Mouse (Mus musculus): ENCODE measurements at regions not wholly inside any gene's neighbourhood (a gene's known extent, or its start where the extent isn't known, plus 50 kb on each side); places are given as distances from the start of the nearest gene placed in this dataset.
A peak's percentile ranks its signal among the peaks of the same experiment; 100 is the strongest.

DNA sequence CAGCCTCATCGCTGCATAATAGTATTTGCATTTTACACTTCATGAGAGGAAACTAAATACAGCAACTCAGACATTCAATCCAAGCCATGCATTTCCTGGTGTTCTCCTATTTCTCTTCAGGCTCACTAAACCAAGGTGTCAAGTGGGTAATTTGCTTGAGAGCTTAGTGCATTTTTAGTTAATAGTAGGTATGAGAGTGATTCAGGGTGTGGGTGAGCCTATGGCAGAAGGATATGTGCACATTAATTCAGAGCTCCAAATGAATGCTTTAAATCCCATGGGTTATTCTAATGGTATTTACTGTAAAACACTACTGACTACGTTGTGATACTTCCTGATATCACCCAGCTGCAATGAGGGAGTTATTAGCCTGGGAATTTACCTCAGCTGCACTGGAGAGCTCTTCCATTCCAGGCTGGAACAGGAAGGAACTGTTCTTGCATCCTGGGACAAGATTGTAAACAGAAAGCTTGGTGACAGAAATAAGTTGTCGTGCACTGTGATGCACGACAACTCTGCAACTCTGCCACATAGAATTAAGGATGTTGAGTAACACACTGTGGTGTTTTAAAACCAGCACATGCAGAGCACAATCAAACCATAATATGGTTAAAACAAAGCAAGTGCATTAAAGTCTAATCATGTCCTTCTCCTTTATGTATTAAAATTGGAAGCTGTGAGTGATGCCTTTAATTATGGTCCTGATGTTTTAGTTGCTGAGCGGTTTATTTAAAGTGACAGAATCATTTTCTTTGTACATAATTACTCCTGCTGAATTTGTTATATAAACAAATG lies 170.4 kb upstream of the Setmar start:
- DNase-seq (ENCODE audit: low spot score in 2 of 2), result no peak

DNA sequence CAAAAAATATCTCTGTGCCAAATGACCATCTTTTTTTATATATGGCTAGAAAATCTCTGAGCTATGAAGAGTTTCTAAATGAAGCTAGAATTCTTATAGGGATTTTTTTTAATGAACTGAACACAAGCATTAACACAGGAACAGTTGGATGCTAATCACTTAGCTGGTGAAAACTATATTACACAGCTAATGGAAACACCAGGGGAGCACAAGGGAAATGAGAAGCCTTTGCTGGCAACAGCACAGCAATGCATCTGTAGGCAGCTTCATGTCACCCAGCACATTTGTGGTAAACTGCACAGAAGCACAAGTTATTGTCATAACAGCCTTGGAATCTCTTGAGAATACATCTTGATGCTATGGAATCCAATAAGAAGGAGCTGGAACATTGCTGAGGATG lies 154.3 kb upstream of the Setmar start:
- DNase-seq (ENCODE audit: low spot score in 2 of 2), result no peak

DNA sequence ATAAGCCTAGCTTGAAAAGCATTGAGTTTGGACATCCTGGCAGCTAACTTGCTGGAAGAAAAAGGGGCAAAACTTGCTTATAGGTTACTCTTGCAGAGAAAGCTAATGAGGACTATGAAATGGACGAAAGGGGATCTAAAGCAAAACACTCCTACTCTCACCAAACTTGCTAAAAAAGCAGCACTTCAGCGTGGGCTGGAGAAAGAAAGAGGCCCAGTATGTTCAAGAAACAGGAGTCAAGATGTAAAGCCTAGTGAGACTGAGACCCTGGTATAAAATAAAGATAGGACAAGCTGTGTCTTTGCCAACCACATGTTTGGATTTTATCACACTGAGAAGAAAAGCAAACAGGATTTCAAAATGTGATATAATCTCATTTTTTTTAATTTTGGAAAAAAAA lies 153.5 kb upstream of the Setmar start:
- no peak for DNase-seq (ENCODE audit: low spot score in 2 of 2)

DNA sequence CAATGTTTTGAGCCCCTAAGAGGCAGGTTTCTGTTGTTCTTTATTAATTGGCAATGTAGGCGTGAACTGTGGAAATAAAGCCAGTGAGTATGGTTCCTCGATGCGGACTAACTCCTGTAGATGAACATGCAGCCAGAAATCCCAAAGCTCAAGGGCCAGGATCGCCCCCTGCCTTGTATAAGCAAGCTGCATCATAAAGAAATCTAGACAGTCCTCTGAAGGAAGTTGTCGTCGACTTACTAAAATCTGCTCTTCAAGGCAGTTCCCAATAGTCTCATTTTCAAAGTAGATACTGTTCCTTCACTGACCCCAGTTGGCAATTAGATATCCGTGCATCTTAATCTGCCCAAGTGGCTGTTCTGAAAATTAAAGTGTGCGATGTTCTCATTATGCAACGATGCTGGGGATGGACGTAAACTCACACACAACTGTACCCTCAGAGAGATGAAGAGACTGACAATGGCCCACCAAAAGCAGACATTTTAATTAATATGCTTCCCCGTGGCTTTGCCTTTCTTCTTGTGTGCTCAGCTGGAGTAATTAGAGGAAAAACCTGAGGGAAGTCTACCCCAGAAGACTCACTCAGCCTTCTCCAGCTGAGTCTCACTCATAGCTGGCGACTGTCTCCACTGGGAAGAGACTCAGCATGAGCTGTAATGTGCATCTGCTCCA lies 141.2 kb upstream of the Setmar start:
- no peak for DNase-seq (ENCODE audit: low spot score in 2 of 2)

DNA sequence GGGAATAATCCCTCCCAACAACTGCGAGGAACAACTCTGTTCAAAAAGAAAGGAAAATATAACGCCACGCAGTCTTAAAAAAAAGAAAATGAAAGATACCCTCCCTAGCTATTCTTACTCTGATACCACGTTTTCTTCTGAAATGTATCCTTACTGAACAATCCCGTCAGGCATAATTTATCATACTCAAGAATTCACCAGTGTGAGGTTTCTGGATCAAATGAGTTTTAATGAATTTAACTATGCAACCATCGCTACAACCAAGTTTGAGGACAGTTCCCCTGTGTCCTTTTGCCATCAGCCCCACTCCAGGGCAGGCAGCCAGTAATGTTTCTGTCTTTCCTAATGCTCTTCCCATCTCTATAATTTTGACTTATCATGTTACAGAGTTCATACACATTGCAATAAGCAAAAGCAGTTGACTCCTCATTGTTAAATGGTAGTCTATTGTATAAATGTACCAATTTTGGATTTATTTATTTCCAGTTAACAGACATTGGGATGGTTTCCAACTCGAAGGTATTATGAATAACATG lies 140.6 kb upstream of the Setmar start:
- DNase-seq (ENCODE audit: low spot score in 2 of 2), result no peak

DNA sequence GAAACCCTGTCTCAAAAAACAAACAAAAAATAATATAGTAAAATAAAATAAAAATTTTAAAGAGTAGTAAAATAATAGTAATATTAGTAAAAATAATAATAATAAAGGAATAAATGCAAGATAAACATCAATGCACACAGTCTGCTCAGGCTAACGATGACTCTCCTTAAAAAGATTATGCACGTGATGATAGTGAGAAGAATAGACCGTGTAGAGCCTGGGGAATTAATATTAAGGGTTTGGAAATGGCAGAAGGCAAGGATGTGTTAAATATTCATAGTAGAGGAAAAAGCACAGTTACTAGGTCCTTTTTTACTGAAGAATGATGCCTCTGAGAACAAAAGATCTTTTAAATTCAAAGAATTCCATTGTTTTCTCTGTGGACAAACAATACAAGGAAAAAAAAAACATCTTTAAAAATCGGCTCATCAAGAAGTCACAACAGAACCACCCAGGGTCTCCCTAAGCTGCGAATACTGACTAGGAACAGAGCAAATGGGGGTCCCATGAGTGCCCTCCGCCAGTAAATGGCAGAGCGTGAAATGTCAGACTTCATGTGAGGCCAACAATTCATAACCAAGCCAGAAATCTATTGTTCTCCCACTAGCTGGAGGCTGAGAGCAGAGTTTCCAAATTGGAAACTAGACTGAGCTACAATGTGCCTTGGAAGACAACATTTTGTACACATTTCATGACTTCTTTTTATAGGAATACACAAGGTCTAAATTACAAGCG lies 134.2 kb upstream of the Setmar start:
- no peak for DNase-seq (ENCODE audit: low spot score in 2 of 2)

DNA sequence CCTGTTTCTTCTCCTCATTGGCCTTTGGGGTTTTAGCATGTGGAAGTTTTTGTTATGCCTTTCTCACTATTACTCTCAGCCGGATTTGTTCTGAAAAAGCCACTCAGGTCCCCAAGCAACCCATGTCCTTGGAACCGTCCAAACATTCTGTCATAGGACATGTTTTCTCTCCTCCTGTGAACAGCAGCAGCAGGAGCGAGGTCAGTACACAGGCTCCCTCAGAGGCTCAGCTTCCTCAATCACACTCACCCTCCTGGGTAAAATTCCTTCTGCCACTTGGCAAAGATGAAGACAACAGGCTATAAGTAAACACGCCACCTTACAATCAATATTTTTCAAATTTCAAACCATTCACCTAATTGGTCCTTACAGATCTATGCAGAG lies 133.7 kb upstream of the Setmar start:
- DNase-seq (ENCODE audit: low spot score in 2 of 2), result no peak

DNA sequence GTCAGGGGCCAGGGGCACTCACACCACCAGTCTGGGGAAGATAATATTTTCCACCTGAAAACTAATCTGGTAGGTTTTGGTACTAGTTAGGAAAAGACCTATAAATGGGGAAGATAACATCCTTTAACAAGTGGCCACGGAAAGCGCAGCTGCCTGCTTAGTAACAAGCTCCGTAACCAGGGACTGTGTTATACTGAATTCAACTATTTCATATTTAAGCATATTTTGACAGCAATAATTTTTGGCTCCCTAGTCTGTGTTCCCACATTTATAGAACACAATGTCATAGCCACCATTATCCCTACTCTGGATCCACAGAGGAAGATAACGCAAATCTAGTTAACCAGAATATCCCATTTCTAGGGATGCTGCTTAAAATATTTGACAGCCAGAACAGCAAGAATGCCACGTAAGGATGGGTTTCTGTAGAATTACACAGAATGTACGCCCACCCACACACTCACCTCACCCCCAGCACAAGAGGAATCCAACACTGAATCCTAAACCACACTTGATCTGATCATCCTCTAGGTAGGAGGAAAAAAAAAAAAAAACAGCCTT lies 128.7 kb upstream of the Setmar start:
- no peak for DNase-seq (ENCODE audit: low spot score in 2 of 2)

DNA sequence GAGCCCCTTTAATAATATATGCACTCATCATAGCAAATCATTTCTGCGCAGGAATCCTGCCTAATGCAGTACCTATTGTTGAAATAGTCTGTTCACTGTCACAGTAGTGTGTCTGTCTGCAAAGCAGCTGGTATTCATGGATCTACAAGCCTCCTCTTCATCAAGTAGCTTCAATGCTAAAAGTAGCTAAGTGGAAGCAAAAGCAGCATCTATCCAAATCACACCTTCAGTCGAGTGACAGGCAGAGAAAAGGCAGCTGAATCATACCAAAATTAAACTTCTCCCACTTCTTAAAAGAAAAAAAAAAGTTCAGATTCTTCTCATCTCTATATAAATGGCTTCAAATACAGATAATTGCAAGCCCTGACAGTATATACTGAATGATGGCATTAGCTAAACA lies 96.2 kb upstream of the Setmar start:
- DNase-seq (ENCODE audit: low spot score in 2 of 2), result no peak

DNA sequence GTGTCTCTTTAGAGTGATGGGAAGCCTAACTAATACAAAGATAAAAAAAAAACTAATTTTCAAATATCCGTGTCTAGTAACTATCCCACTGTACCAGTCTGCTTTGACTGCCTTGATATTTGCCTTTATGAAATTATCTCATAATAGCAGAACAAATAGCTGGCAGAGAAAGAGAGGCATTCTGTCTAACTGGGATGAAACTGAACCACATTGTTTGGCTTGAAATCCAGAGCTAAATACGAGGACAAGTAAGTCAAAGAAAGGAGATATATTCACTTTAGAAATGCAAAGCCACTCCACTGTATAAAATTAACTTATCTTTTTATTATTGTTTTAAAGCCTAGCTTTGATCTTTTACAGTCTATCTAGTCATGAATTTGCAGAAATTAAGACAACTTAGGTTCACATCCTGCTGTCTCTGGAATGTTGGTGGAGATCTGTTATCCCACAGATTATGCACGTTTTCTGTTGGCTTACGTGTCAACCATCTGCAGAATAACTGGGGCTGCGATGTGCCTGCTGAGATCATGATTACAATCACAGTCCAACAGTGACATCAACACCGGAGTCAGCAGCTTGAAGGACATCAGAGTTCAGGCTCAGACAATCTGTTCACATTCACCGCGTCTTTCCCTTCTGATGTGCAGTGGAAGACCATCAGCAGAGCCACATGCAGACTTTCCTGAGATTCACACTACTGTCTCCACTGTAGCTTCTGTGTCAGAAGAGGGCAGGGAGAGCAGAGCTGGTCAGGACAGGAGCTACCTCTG lies 65.7 kb upstream of the Setmar start:
- DNase-seq (ENCODE audit: low spot score in 2 of 2), result peak; percentile 19 to 20

DNA sequence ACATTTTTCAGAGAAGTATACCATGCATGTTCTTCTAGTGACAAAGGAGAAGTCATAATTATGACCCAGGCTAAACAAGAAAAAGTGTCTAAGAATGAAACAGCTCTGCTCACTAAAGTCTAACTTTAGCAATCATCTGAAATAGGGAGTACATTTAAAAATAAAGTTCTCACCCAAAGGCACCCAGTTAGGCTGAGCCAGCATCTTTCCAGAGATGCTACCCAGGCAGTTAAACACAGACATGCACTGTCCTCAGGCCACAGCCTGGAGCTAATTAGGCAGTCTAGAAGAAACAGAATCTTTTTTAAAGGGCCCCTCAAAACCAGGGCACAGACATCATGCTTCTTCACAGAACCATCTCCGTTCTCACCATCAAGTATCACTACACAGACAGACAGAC lies 61.6 kb upstream of the Setmar start:
- no peak for DNase-seq (ENCODE audit: low spot score in 2 of 2)

DNA sequence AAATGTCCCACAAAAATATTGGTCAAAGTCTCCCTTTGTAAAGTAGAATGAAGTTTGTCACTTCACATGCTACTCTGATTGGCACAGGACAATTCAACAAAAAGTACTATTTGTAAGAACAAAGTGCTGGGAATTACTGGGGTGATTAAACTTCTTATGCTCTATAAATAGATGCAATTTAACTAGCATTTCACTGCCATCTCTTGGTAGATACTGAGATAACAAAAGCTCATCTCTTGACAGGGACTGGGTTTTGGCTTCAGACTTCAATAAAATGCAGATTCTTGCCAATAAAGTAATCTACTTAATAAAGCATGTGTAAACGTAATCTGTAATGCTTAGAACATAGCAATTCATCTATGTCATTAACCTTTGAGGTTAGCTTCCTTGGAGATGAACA lies 56.5 kb upstream of the Setmar start:
- DNase-seq (ENCODE audit: low spot score in 2 of 2), result no peak

Measured in layer of hippocampus, adult 8-10 months (tissue).